Mouse (Mus musculus): ENCODE results near the gene Efcab1. TPM values are rescaled to one million over a fixed set of nuclear protein-coding genes. Genes with fewer than 3 reads are reported as not detected.
"Not testable (repeated sequence)": the region's sequence is repeated elsewhere in the genome, so short reads cannot be mapped to it uniquely, and the experiment has no call there.

Gene Efcab1
- polyA plus RNA-seq, 1 experiment from 2014 or later = 3.2 TPM

DNA sequence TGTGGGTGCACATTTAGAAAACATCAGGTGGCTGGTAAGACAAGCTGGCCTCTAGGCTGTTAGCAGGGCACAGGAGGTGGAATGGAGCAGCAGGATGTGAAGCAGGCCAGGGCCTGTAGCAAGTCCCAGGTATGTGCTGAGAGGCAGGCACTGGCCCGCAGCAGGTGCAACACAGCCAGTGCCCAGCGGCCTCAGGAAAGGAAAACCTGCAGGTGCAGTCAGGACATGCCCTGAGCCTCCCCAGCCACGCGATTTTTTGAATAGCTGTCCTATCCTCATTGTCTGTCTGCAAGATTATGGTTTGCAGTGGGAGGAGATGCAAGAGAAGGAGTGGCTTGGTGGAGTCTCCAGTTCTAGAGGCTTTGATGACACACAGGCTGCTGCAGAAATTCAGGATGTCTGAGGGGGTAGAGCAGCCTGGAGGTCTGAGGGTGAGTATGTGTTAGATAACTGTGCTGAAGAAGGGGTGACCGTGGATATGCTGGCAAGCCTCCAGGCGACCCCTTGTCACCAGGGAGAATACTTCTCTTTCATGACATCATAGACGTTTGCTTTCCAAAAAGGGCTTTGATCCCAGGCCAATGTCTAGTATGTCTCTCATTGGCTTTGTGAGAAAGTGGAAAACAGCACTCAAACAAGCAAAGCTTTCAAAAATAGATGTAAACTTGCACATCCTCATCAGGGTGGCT lies 30.2 kb downstream of the Efcab1 start:
- H3K4me2 ChIP-seq (replicated peaks; ENCODE audit: low read depth, low read length); H3K36me3 ChIP-seq (ENCODE audit: control insufficient read depth, insufficient read depth, low read length); H3K4me1 ChIP-seq (ENCODE audit: control insufficient read depth, insufficient read depth, low read length); H3K27me3 ChIP-seq (ENCODE audit: control insufficient read depth, insufficient read depth, low read length); H3K9me3 ChIP-seq (ENCODE audit: control insufficient read depth, low read length); H3K9ac ChIP-seq (ENCODE audit: low read depth, low read length); H3K4me3 ChIP-seq (ENCODE audit: low read length): not testable (repeated sequence)
- peak overlapping the region; percentile 51; the same call in 1 of the 2 replicates for H3K27ac ChIP-seq (ENCODE audit: low read depth, low read length)
- peak; percentile 54 for ATAC-seq (ENCODE audit: low FRiP score, low TSS enrichment)
- 54% methylated on average over 7 of the region's 7 CpGs for WGBS

DNA sequence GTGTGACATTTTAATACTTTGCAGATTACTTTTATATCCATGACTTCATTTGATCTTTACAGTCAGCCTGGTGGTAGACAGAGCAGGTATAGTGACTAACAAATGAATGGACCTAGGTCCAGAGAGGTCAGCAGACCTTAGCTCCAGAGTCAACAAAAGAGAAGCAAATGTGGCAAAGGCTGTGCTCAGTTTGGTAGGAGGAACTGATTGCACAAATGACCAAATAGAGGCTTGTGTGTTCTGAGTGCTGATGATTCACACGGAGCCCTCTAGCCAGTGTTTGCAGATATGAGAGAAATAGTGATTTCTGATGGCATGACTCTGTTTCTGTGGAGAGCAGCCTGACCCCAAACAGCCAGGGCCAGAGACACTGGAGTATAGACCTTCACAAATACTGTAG lies 33.1 kb downstream of the Efcab1 start:
- Histone ChIP-seq H3K4me2 (replicated peaks; ENCODE audit: low read depth, low read length) (no peak overlapping the region), H3K27ac (ENCODE audit: low read depth, low read length) (no peak overlapping the region; the same call in 1 of the 2 replicates), H3K9ac (ENCODE audit: low read depth, low read length) (no peak overlapping the region), H3K4me3 (ENCODE audit: low read length) (no peak overlapping the region), H3K4me1 (ENCODE audit: control insufficient read depth, insufficient read depth, low read length) (peaks cover 3% of the 10 kb centered on the region; the same call in 1 of the 2 replicates), H3K27me3 (ENCODE audit: control insufficient read depth, insufficient read depth, low read length) (no peaks in the 10 kb centered on the region), H3K36me3 (ENCODE audit: control insufficient read depth, insufficient read depth, low read length) (no peaks in the 10 kb centered on the region), H3K9me3 (ENCODE audit: control insufficient read depth, low read length) (no peaks in the 10 kb centered on the region)
- 58% methylated on average over 1 of the region's 1 CpGs for WGBS
- ATAC-seq (ENCODE audit: low FRiP score, low TSS enrichment) = no peak

DNA sequence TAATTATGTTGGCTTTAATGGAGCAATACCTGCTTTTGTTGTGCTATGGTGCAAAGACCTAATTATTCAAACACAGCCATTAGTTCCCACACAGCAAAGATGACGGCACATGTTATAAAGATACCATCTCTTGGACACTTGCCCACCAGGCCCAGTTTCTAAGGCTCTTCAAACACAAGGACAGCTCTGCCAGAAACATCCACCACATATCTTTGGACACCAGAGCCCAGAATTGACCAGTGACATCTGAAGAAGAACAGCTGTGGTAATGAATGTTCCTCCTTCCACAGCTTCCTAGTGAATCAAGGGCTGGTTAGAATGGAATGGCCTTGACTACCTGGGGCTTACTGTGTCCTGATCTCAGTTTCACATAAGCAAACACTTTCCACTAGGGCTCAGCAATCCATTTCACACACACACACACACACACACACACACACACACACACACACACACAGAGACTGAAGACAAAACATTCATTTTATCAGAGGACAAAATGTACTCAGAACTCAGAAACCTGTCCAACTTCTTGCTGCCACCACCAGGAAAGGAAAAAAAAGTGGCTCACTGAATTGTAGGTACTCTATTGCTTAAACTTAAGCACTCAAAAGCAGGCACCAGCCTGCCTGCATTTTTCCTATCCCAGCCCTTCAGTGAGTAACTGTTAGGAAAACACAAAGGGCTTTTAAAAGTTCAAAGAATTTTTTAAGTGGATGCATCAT lies 33.7 kb downstream of the Efcab1 start:
- ATAC-seq (ENCODE audit: low FRiP score, low TSS enrichment) = no peak
- Histone ChIP-seq H3K27ac (ENCODE audit: low read depth, low read length) (peak overlapping the region; percentile 59; the same call in 1 of the 2 replicates), H3K27me3 (ENCODE audit: control insufficient read depth, insufficient read depth, low read length) (no peaks in the 10 kb centered on the region), H3K9me3 (ENCODE audit: control insufficient read depth, low read length) (no peaks in the 10 kb centered on the region), H3K9ac (ENCODE audit: low read depth, low read length) (no peak overlapping the region), H3K4me2 (replicated peaks; ENCODE audit: low read depth, low read length) (no peak overlapping the region), H3K4me3 (ENCODE audit: low read length) (no peak overlapping the region), H3K4me1 (ENCODE audit: control insufficient read depth, insufficient read depth, low read length) (peaks cover 3% of the 10 kb centered on the region; the same call in 1 of the 2 replicates), H3K36me3 (ENCODE audit: control insufficient read depth, insufficient read depth, low read length) (no peaks in the 10 kb centered on the region)
- WGBS = 41% methylated on average over 1 of the region's 1 CpGs

DNA sequence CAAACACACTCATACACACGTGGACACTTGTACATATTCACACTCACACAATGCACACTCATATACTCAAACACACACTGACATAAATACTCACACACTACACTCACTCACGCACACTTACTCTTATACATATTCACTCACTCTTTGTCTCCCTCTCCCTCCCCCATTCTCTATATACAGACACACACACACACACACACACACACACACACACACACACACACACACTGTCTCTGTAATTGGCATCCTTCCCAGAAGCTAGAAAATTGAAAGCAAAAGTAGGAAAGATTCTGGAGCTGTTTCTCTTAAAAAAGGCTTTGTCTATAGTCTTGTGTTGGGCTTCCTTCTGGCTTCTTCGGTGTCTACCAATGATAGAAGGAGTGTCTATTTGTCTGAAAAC lies 34.5 kb downstream of the Efcab1 start:
- H3K27ac ChIP-seq (ENCODE audit: low read depth, low read length) = peak overlapping the region; percentile 59; the same call in 1 of the 2 replicates
- WGBS = 74% methylated on average over 3 of the region's 3 CpGs
- H3K36me3 ChIP-seq (ENCODE audit: control insufficient read depth, insufficient read depth, low read length) = no peaks in the 10 kb centered on the region
- H3K4me2 ChIP-seq (replicated peaks; ENCODE audit: low read depth, low read length) = no peak overlapping the region
- no peaks in the 10 kb centered on the region for H3K9me3 ChIP-seq (ENCODE audit: control insufficient read depth, low read length)
- H3K4me1 ChIP-seq (ENCODE audit: control insufficient read depth, insufficient read depth, low read length) = peaks cover 3% of the 10 kb centered on the region; the same call in 1 of the 2 replicates
- no peak overlapping the region for H3K4me3 ChIP-seq (ENCODE audit: low read length)
- ATAC-seq (ENCODE audit: low FRiP score, low TSS enrichment) = peak; percentile 55
- no peaks in the 10 kb centered on the region for H3K27me3 ChIP-seq (ENCODE audit: control insufficient read depth, insufficient read depth, low read length)
- H3K9ac ChIP-seq (ENCODE audit: low read depth, low read length) = no peak overlapping the region

DNA sequence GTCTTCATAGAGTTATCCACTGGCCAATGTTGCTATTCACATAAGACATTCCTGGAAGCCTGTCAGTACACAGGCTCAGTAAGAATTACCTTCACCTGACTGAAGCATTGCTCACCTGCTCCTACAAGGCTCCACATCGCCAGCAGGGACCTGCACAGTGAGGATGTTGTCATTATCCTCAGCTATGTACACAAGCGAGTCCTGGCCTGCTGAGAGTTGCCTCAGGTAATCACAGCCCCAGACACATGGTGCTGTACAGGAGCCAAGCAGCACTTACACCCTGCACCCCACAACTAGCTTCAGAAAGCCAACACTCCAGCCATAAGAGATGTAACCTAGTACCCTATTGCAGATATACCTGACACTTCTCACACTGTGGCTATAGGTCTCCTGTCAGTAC lies 37.1 kb downstream of the Efcab1 start:
- Histone ChIP-seq H3K4me3 (ENCODE audit: low read length) (no peak overlapping the region), H3K4me2 (replicated peaks; ENCODE audit: low read depth, low read length) (no peak overlapping the region), H3K9ac (ENCODE audit: low read depth, low read length) (no peak overlapping the region), H3K27me3 (ENCODE audit: control insufficient read depth, insufficient read depth, low read length) (no peaks in the 10 kb centered on the region), H3K27ac (ENCODE audit: low read depth, low read length) (no peak overlapping the region), H3K9me3 (ENCODE audit: control insufficient read depth, low read length) (no peaks in the 10 kb centered on the region), H3K4me1 (ENCODE audit: control insufficient read depth, insufficient read depth, low read length) (no peaks in the 10 kb centered on the region), H3K36me3 (ENCODE audit: control insufficient read depth, insufficient read depth, low read length) (no peaks in the 10 kb centered on the region)
- ATAC-seq (ENCODE audit: low FRiP score, low TSS enrichment) = no peak; the same call in 1 of the 2 replicates
- WGBS = 85% methylated on average over 2 of the region's 2 CpGs

DNA sequence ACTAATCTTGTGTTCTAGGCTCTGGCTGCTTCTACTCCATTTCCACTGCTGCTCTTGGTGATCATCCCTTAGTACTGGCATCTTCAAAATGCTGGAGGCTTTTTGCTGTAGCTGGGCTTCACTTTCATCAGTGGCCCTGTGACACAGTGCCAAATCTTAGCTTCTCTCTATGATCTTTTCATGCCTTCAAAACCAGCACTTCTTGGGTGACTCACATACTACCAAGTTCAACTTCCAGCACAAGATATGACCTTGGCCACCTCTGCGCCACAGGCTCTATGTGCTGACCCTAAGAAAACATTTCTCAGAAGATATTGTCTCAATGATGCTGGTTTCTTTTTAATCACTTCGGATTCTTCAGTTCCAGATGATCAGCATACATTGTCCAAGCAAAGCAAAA lies 41.2 kb downstream of the Efcab1 start:
- H3K27ac ChIP-seq (ENCODE audit: low read depth, low read length); H3K4me1 ChIP-seq (ENCODE audit: control insufficient read depth, insufficient read depth, low read length); H3K9me3 ChIP-seq (ENCODE audit: control insufficient read depth, low read length); H3K27me3 ChIP-seq (ENCODE audit: control insufficient read depth, insufficient read depth, low read length); H3K9ac ChIP-seq (ENCODE audit: low read depth, low read length); H3K4me2 ChIP-seq (replicated peaks; ENCODE audit: low read depth, low read length); H3K4me3 ChIP-seq (ENCODE audit: low read length); H3K36me3 ChIP-seq (ENCODE audit: control insufficient read depth, insufficient read depth, low read length); ATAC-seq (ENCODE audit: low FRiP score, low TSS enrichment): not testable (repeated sequence)
- 88% methylated on average over 2 of the region's 2 CpGs for WGBS

DNA sequence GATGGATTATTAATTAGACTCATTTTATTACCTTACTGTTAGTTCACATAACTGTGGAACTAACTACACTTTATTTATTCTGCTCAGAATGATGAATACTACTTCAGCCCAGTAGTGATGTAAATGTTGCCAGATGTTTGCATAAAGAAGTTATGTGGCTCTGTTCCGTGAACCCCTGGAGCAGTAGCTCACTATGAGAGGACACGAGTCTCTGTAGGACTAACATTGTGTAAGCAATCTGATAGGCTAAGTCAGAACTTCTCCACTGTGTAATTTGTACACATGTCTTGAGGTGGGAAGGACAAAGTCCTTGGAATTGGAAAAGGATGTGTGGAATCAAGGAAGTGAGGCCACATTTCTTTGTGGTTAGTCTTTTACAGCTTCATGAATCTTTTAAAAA lies 45.5 kb downstream of the Efcab1 start:
- no peak overlapping the region for H3K27ac ChIP-seq (ENCODE audit: low read depth, low read length)
- no peaks in the 10 kb centered on the region for H3K36me3 ChIP-seq (ENCODE audit: control insufficient read depth, insufficient read depth, low read length)
- WGBS = 59% methylated on average over 2 of the region's 2 CpGs
- no peak overlapping the region for H3K4me2 ChIP-seq (replicated peaks; ENCODE audit: low read depth, low read length)
- no peaks in the 10 kb centered on the region for H3K27me3 ChIP-seq (ENCODE audit: control insufficient read depth, insufficient read depth, low read length)
- no peaks in the 10 kb centered on the region for H3K4me1 ChIP-seq (ENCODE audit: control insufficient read depth, insufficient read depth, low read length)
- no peak overlapping the region for H3K9ac ChIP-seq (ENCODE audit: low read depth, low read length)
- H3K4me3 ChIP-seq (ENCODE audit: low read length) = no peak overlapping the region
- no peaks in the 10 kb centered on the region for H3K9me3 ChIP-seq (ENCODE audit: control insufficient read depth, low read length)
- no peak; the same call in 1 of the 2 replicates for ATAC-seq (ENCODE audit: low FRiP score, low TSS enrichment)

DNA sequence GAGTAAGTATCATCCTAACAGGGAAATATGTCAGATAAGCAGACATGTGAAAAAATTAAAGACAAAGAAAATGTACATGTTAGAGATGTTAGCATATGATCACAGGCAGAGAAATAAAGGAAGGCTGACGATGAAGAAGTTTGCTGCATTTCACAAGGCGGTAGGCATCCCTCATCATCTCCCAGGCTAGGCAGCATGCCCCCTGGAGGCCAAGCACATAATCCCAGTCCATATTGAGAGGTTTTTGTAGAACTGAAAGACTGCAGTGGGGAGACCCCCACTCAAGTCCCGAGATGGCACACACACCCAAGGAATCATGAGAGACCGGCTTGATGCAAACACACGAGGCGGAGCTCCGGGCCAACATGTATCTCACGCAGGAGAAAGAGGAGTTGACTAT lies 53.3 kb downstream of the Efcab1 start:
- 98% methylated on average over 8 of the region's 8 CpGs for WGBS
- Histone ChIP-seq H3K4me1 (ENCODE audit: control insufficient read depth, insufficient read depth, low read length) (no peaks in the 10 kb centered on the region), H3K4me3 (ENCODE audit: low read length) (no peak overlapping the region), H3K36me3 (ENCODE audit: control insufficient read depth, insufficient read depth, low read length) (no peaks in the 10 kb centered on the region), H3K9ac (ENCODE audit: low read depth, low read length) (no peak overlapping the region), H3K9me3 (ENCODE audit: control insufficient read depth, low read length) (no peaks in the 10 kb centered on the region), H3K27me3 (ENCODE audit: control insufficient read depth, insufficient read depth, low read length) (no peaks in the 10 kb centered on the region), H3K4me2 (replicated peaks; ENCODE audit: low read depth, low read length) (no peak overlapping the region), H3K27ac (ENCODE audit: low read depth, low read length) (no peak overlapping the region)
- ATAC-seq (ENCODE audit: low FRiP score, low TSS enrichment) = no peak

DNA sequence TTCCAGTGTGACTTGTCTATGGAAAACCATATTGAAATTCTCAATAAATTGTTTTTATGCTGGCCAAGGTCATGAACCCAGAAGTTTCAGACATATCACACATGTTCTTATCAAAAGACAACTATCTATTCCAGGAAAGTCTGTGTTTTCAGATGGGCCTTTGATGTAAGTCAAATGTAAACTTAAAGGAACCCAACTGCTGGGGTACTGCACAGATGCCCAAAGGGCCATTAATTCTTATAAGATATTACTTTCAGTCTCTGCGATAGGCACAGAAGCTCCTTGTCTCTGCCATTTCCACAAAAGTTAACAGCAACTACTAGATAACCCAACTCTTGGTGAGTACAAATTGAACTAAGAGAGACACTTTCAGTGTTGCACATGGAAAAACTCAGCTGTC lies 67.3 kb downstream of the Efcab1 start:
- no peaks in the 10 kb centered on the region for H3K9me3 ChIP-seq (ENCODE audit: control insufficient read depth, low read length)
- H3K4me3 ChIP-seq (ENCODE audit: low read length) = no peak overlapping the region
- no peaks in the 10 kb centered on the region for H3K4me1 ChIP-seq (ENCODE audit: control insufficient read depth, insufficient read depth, low read length)
- H3K9ac ChIP-seq (ENCODE audit: low read depth, low read length) = no peak overlapping the region
- no peaks in the 10 kb centered on the region for H3K36me3 ChIP-seq (ENCODE audit: control insufficient read depth, insufficient read depth, low read length)
- 38% methylated on average over 1 of the region's 1 CpGs for WGBS
- H3K4me2 ChIP-seq (replicated peaks; ENCODE audit: low read depth, low read length) = no peak overlapping the region
- peak; percentile 55; the same call in 1 of the 2 replicates for ATAC-seq (ENCODE audit: low FRiP score, low TSS enrichment)
- no peaks in the 10 kb centered on the region for H3K27me3 ChIP-seq (ENCODE audit: control insufficient read depth, insufficient read depth, low read length)
- no peak overlapping the region for H3K27ac ChIP-seq (ENCODE audit: low read depth, low read length)
